In genomic region chr4:132345843-132346212, GRCm38 (mm10) we compare ENCODE assay signal across 8 mouse cellular contexts. TPM values are rescaled to one million over a fixed set of nuclear protein-coding genes. Genes with fewer than 3 reads are reported as not detected.
DNase-seq lines count a peak whose midpoint lies in the region; ATAC-seq lines count a peak whose summit lies in the region.

No protein-coding gene starts in this region.

- H3K9ac ChIP-seq in heart, embryonic 15.5 days, result no peak overlapping the region
- 0 out of 2 replicates have a peak overlapping the region, but pooled peaks have one; percentile 74 for H3K9ac ChIP-seq in hindbrain, embryonic 14.5 days
- no peak overlapping the region for H3K9ac ChIP-seq in midbrain, embryonic 13.5 days (replicated peaks)

- 42% methylated on average over 5 of the region's 5 CpGs for WGBS in heart, embryonic 15.5 days
- 50% methylated on average over 5 of the region's 5 CpGs for WGBS in hindbrain, embryonic 14.5 days
- WGBS in midbrain, embryonic 13.5 days, result 48% methylated on average over 5 of the region's 5 CpGs

- peaks cover 17% of the 10 kb centered on the region for H3K4me1 ChIP-seq in heart, embryonic 15.5 days (replicated peaks)
- peaks cover 14% of the 10 kb centered on the region for H3K4me1 ChIP-seq in hindbrain, embryonic 14.5 days (replicated peaks; ENCODE audit: control insufficient read depth, insufficient read depth, low read length)
- peaks cover 21% of the 10 kb centered on the region for H3K4me1 ChIP-seq in midbrain, embryonic 13.5 days (replicated peaks)

- H3K36me3 ChIP-seq in heart, embryonic 15.5 days, result 0 out of 2 replicates have a peak, but pooled peaks cover 4% of the 10 kb centered on the region
- peaks cover 8% of the 10 kb centered on the region for H3K36me3 ChIP-seq in hindbrain, embryonic 14.5 days (replicated peaks; ENCODE audit: control insufficient read depth, insufficient read depth)
- H3K36me3 ChIP-seq in midbrain, embryonic 13.5 days, result no peaks in the 10 kb centered on the region

- no peak for DNase-seq in heart, adult 11 months
- DNase-seq in hindbrain, embryonic 14.5 days (ENCODE audit: low spot score), result no peak
- DNase-seq in cerebellum, adult 11 months, result no peak
- DNase-seq in spleen, postnatal 4 days (ENCODE audit: low spot score in 2 of 2), result no peak

- peak overlapping the region; percentile 86 for H3K4me3 ChIP-seq in heart, embryonic 15.5 days
- H3K4me3 ChIP-seq in hindbrain, embryonic 14.5 days (replicated peaks; ENCODE audit: low read length), result peak overlapping the region; percentile 78
- peak overlapping the region; percentile 68 for H3K4me3 ChIP-seq in midbrain, embryonic 13.5 days (replicated peaks)

- H3K27ac ChIP-seq in heart, embryonic 15.5 days, result no peak overlapping the region
- no peak overlapping the region for H3K27ac ChIP-seq in hindbrain, embryonic 14.5 days
- H3K27ac ChIP-seq in midbrain, embryonic 13.5 days, result no peak overlapping the region

- no peak overlapping the region for H3K4me2 ChIP-seq in heart, embryonic 15.5 days
- peak overlapping the region; percentile 82 for H3K4me2 ChIP-seq in hindbrain, embryonic 14.5 days (replicated peaks)
- no peak overlapping the region for H3K4me2 ChIP-seq in midbrain, embryonic 13.5 days (replicated peaks)

- H3K9me3 ChIP-seq in heart, embryonic 15.5 days (replicated peaks), result no peaks in the 10 kb centered on the region
- H3K9me3 ChIP-seq in hindbrain, embryonic 14.5 days (ENCODE audit: control insufficient read depth, low read length), result no peaks in the 10 kb centered on the region
- no peaks in the 10 kb centered on the region for H3K9me3 ChIP-seq in midbrain, embryonic 13.5 days

- no peaks in the 10 kb centered on the region for H3K27me3 ChIP-seq in heart, embryonic 15.5 days
- no peaks in the 10 kb centered on the region for H3K27me3 ChIP-seq in hindbrain, embryonic 14.5 days (ENCODE audit: control insufficient read depth, insufficient read depth, low read length)
- H3K27me3 ChIP-seq in midbrain, embryonic 13.5 days, result no peaks in the 10 kb centered on the region

- no peak for ATAC-seq in heart, embryonic 15.5 days (replicated peaks; ENCODE audit: insufficient number of reproducible peaks, insufficient read depth, low FRiP score, low read depth)
- 0 out of 2 replicates have a peak, but pooled peaks have one; percentile 2 for ATAC-seq in common myeloid progenitor, adult 5-6 weeks (replicated peaks; ENCODE audit: low read depth, poor library complexity, severe bottlenecking)
- no peak for ATAC-seq in hindbrain, embryonic 14.5 days (ENCODE audit: low FRiP score)
- peak; percentile 65 for ATAC-seq in midbrain, embryonic 13.5 days
- ATAC-seq in frontal cortex, adult (ENCODE audit: low TSS enrichment), result no peak

RNA-seq across cellular contexts. Expression of gene Rcc1, which starts 7.6 kb away (rescaled TPM):
- polyA plus RNA-seq in heart, embryonic 15.5 days (2015; fragmentation: Nextera tagmentation; extraction: Ambion mirVana), result 29.2 and 44.7 TPM in 2 replicates
- total RNA-seq in common myeloid progenitor, adult 5-6 weeks (2017), result 46.6 and 48.1 TPM in 2 replicates
- polyA plus RNA-seq in hindbrain, embryonic 14.5 days (2014; fragmentation: Nextera tagmentation; extraction: Ambion mirVana), result 20.0 and 22.4 TPM in 2 replicates
- polyA plus RNA-seq in midbrain, embryonic 13.5 days (2015; fragmentation: Nextera tagmentation; extraction: Ambion mirVana), result 54.1 and 54.6 TPM in 2 replicates

RNA-seq across cellular contexts. Expression of gene Trnau1ap, which starts 16.5 kb away (rescaled TPM):
- polyA plus RNA-seq in heart, embryonic 15.5 days (2015; fragmentation: Nextera tagmentation; extraction: Ambion mirVana), result 63.4 and 71.3 TPM in 2 replicates
- 23.9 and 43.7 TPM in 2 replicates for total RNA-seq in common myeloid progenitor, adult 5-6 weeks (2017)
- polyA plus RNA-seq in hindbrain, embryonic 14.5 days (2014; fragmentation: Nextera tagmentation; extraction: Ambion mirVana), result 66.8 and 73.1 TPM in 2 replicates
- 78.6 and 83.6 TPM in 2 replicates for polyA plus RNA-seq in midbrain, embryonic 13.5 days (2015; fragmentation: Nextera tagmentation; extraction: Ambion mirVana)

RNA-seq across cellular contexts. Expression of gene Rab42, which starts 42.6 kb away (rescaled TPM):
- polyA plus RNA-seq in heart, embryonic 15.5 days (2015; fragmentation: Nextera tagmentation; extraction: Ambion mirVana), result 1.5 and 2.0 TPM in 2 replicates
- total RNA-seq in common myeloid progenitor, adult 5-6 weeks (2017), result not detected in 2 replicates
- polyA plus RNA-seq in hindbrain, embryonic 14.5 days (2014; fragmentation: Nextera tagmentation; extraction: Ambion mirVana), result 0.95 and 1.5 TPM in 2 replicates
- polyA plus RNA-seq in midbrain, embryonic 13.5 days (2015; fragmentation: Nextera tagmentation; extraction: Ambion mirVana), result 0.58 and 0.92 TPM in 2 replicates

Comparison
In these comparisons a context has a peak if more than half of its experiments do, and no peak if none do; other contexts are left out.
1. ATAC-seq: peak in common myeloid progenitor, adult 5-6 weeks (single experiment) and midbrain, embryonic 13.5 days (single experiment); none in heart, embryonic 15.5 days (single experiment), hindbrain, embryonic 14.5 days (single experiment) and frontal cortex, adult (single experiment).
2. Peak in every context shown above with its lines, with median percentiles within 50 percentile points of each other: H3K4me3 ChIP-seq.